Mouse (Mus musculus) cortical plate, adult 2 months (tissue): ENCODE data around the gene Il10.
A peak's percentile ranks its signal among the peaks of the same experiment; 100 is the strongest.

ENCODE experiments used
- CTCF ChIP-seq: fragments of 200-500 bp; IDR thresholded peaks from 2 replicates; pipeline ENCODE4 v1.5.1; 2011; ENCODE audit warnings: mild to moderate bottlenecking, control low read depth, low read length; ENCODE audit not compliant: insufficient read depth; ENCODE audit errors: extremely low read depth
- POLR2A ChIP-seq: fragments of 200-500 bp; IDR thresholded peaks from 2 replicates; pipeline ENCODE4 v1.6.1; 2011; ENCODE audit warnings: mild to moderate bottlenecking, low read length, control low read depth; ENCODE audit not compliant: insufficient read depth; ENCODE audit errors: extremely low read depth

GRCm38 (mm10) chr1:131053239-131053638 lies 33.6 kb downstream of the Il10 start:
- TF ChIP-seq CTCF (peak; percentile 88), POLR2A (no peak)
